Comparison of ENCODE assay signal across 22 mouse cellular contexts in genomic region chr10:127204589-127204988, GRCm38 (mm10). TPM values are rescaled to one million over a fixed set of nuclear protein-coding genes. Genes with fewer than 3 reads are reported as not detected.
DNase-seq lines count a peak whose midpoint lies in the region; ATAC-seq and TF ChIP-seq lines count a peak whose summit lies in the region.
"Had no signal": no experiment of that assay in that cellular context is flagged by ENCODE, and none has a peak within 500 bp of the region (broad histone marks: within the 10 kb centered on the region; RNA-seq: fewer than 3 reads in every experiment).

No protein-coding gene starts in this region.

- no peak for DNase-seq in lung, adult 2 months
- no peak for DNase-seq in liver, embryonic 13.5 days
- DNase-seq in left cerebral cortex, adult 9 months (ENCODE audit: low spot score in 2 of 2) = no peak
- no peak for DNase-seq in layer of hippocampus, postnatal 10 days (ENCODE audit: low spot score in 2 of 2)
- DNase-seq: adrenal gland, postnatal 14 days; cerebellum, adult 11 months; cerebellum, postnatal 25 days; kidney, adult 8-10 months; kidney, postnatal 14 days; right cerebral cortex, postnatal 4 days; thymus, adult 2 months had no signal

- no peaks in the 10 kb centered on the region for H3K27me3 ChIP-seq in erythroblast, embryonic 14.5 days (ENCODE audit: control insufficient read depth)
- H3K27me3 ChIP-seq in lung, embryonic 16.5 days (ENCODE audit: control insufficient read depth, insufficient read depth, low read depth, low read length) = no peaks in the 10 kb centered on the region
- no peaks in the 10 kb centered on the region for H3K27me3 ChIP-seq in liver, embryonic 13.5 days
- H3K27me3 ChIP-seq: embryonic facial prominence, embryonic 15.5 days; lung, embryonic 15.5 days; midbrain, embryonic 12.5 days; neural tube, embryonic 12.5 days had no signal

- peak overlapping the region; percentile 61 for H3K4me3 ChIP-seq in erythroblast, embryonic 14.5 days (replicated peaks)
- H3K4me3 ChIP-seq in lung, embryonic 16.5 days (ENCODE audit: low read length) = no peak overlapping the region
- no peak overlapping the region for H3K4me3 ChIP-seq in lung, adult 2 months (replicated peaks; ENCODE audit: extremely low read depth, low read depth, low read length)
- H3K4me3 ChIP-seq in liver, embryonic 13.5 days (replicated peaks) = peak overlapping the region; percentile 53
- H3K4me3 ChIP-seq: embryonic facial prominence, embryonic 15.5 days; layer of hippocampus, adult 2 months; left cerebral cortex, adult 2 months; lung, embryonic 15.5 days; midbrain, embryonic 12.5 days; neural tube, embryonic 12.5 days had no signal

- no peaks in the 10 kb centered on the region for H3K9me3 ChIP-seq in erythroblast, embryonic 14.5 days (ENCODE audit: control insufficient read depth, low read length)
- H3K9me3 ChIP-seq in lung, embryonic 16.5 days (ENCODE audit: control insufficient read depth, low read length) = no peaks in the 10 kb centered on the region
- no peaks in the 10 kb centered on the region for H3K9me3 ChIP-seq in liver, embryonic 13.5 days (replicated peaks)
- H3K9me3 ChIP-seq: embryonic facial prominence, embryonic 15.5 days; lung, embryonic 15.5 days; midbrain, embryonic 12.5 days; neural tube, embryonic 12.5 days had no signal

- H3K4me2 ChIP-seq in lung, embryonic 16.5 days (ENCODE audit: low read depth, low read length) = no peak overlapping the region
- peak overlapping the region; percentile 78 for H3K4me2 ChIP-seq in liver, embryonic 13.5 days
- H3K4me2 ChIP-seq: embryonic facial prominence, embryonic 15.5 days; hindbrain, embryonic 14.5 days; lung, embryonic 15.5 days; midbrain, embryonic 12.5 days; neural tube, embryonic 12.5 days had no signal

- no peak overlapping the region for H3K27ac ChIP-seq in lung, embryonic 16.5 days (ENCODE audit: low read length)
- peak overlapping the region; percentile 100 for H3K27ac ChIP-seq in liver, embryonic 13.5 days
- H3K27ac ChIP-seq: embryonic facial prominence, embryonic 15.5 days; hindbrain, embryonic 14.5 days; layer of hippocampus, adult 2 months; left cerebral cortex, adult 2 months; lung, embryonic 15.5 days; midbrain, embryonic 12.5 days; neural tube, embryonic 12.5 days had no signal

- ATAC-seq in erythroblast, adult 5-6 weeks (replicated peaks; ENCODE audit: low FRiP score, poor library complexity, severe bottlenecking) = no peak
- peak; percentile 67 for ATAC-seq in lung, embryonic 16.5 days (ENCODE audit: low read depth)
- ATAC-seq in liver, embryonic 13.5 days (ENCODE audit: low read depth) = peak; percentile 2; the same call in 1 of the 2 replicates
- ATAC-seq in megakaryocyte-erythroid progenitor cell, adult 5-6 weeks (replicated peaks; ENCODE audit: low FRiP score, low TSS enrichment, poor library complexity, severe bottlenecking) = peak; percentile 42

- H3K36me3 ChIP-seq in erythroblast, embryonic 14.5 days (ENCODE audit: control insufficient read depth) = peaks cover 100% of the 10 kb centered on the region
- H3K36me3 ChIP-seq in lung, embryonic 16.5 days (ENCODE audit: control insufficient read depth, insufficient read depth, low read length) = peaks cover 16% of the 10 kb centered on the region
- peaks cover 92% of the 10 kb centered on the region for H3K36me3 ChIP-seq in liver, embryonic 13.5 days

- no peak for TF ChIP-seq POLR2A in lung, adult 2 months (IDR thresholded peaks at IDR 0.05; ENCODE audit: borderline replicate concordance, extremely low read depth, low read depth, low read length)

- WGBS in lung, embryonic 16.5 days = 53% methylated on average over 5 of the region's 5 CpGs
- WGBS in lung, adult 2 months = 59% methylated on average over 5 of the region's 5 CpGs
- 29% methylated on average over 5 of the region's 5 CpGs for WGBS in liver, embryonic 13.5 days (ENCODE audit: insufficient replicate concordance)

- H3K4me1 ChIP-seq in erythroblast, embryonic 14.5 days (ENCODE audit: control insufficient read depth) = peaks cover 96% of the 10 kb centered on the region
- peaks cover 6% of the 10 kb centered on the region for H3K4me1 ChIP-seq in lung, embryonic 16.5 days (replicated peaks; ENCODE audit: control insufficient read depth, insufficient read depth, low read length)
- no peaks in the 10 kb centered on the region for H3K4me1 ChIP-seq in lung, adult 2 months (ENCODE audit: control insufficient read depth, insufficient read depth, low read length)
- peaks cover 94% of the 10 kb centered on the region for H3K4me1 ChIP-seq in liver, embryonic 13.5 days (replicated peaks)
- H3K4me1 ChIP-seq: neural tube, embryonic 12.5 days had no signal

- H3K9ac ChIP-seq in lung, embryonic 16.5 days (ENCODE audit: low read length) = no peak overlapping the region
- H3K9ac ChIP-seq in liver, embryonic 13.5 days = peak overlapping the region; percentile 81
- H3K9ac ChIP-seq: embryonic facial prominence, embryonic 15.5 days; hindbrain, embryonic 14.5 days; lung, embryonic 15.5 days; midbrain, embryonic 12.5 days; neural tube, embryonic 12.5 days had no signal

- no peak for TF ChIP-seq CTCF in lung, adult 2 months (IDR thresholded peaks at IDR 0.05; ENCODE audit: insufficient read depth, low read length)

RNA-seq across cellular contexts. Expression of gene Pip4k2c, which starts 6.8 kb away (rescaled TPM):
- 9.5 and 10.2 TPM in 2 replicates for polyA plus RNA-seq in erythroblast, embryonic 14.5 days (2012)
- total RNA-seq in erythroblast, adult 5-6 weeks (2015; ENCODE audit: low replicate concordance) = 11.3 and 13.3 TPM in 2 replicates
- total RNA-seq in erythroblast, adult 5-6 weeks (2017; ENCODE audit: low replicate concordance) = 19.6 and 25.6 TPM in 2 replicates
- 30.0 and 30.8 TPM in 2 replicates for polyA plus RNA-seq in lung, embryonic 16.5 days (2015; fragmentation: Nextera tagmentation; extraction: Ambion mirVana)
- 36.6 and 45.7 TPM in 2 replicates for polyA plus RNA-seq in lung, adult 2 months (2012; rRNA removed)
- 39.8 and 45.8 TPM in 2 replicates for polyA plus RNA-seq in liver, embryonic 13.5 days (2015; fragmentation: Nextera tagmentation; extraction: Ambion mirVana)
- 58.6 and 59.9 TPM in 2 replicates for total RNA-seq in megakaryocyte-erythroid progenitor cell, adult 5-6 weeks (2014; fragmentation: Nextera tagmentation)
- total RNA-seq in megakaryocyte-erythroid progenitor cell, adult 5-6 weeks (2017) = 28.0 and 35.3 TPM in 2 replicates
- total RNA-seq in layer of hippocampus, postnatal 10 days (2021) = 10 to 100 TPM; 38.3 to 38.4 TPM

RNA-seq across cellular contexts. Expression of gene Dtx3, which starts 9.1 kb away (rescaled TPM):
- 11.1 and 11.5 TPM in 2 replicates for polyA plus RNA-seq in erythroblast, embryonic 14.5 days (2012)
- 10.4 and 18.0 TPM in 2 replicates for total RNA-seq in erythroblast, adult 5-6 weeks (2015; ENCODE audit: low replicate concordance)
- total RNA-seq in erythroblast, adult 5-6 weeks (2017; ENCODE audit: low replicate concordance) = 8.4 and 9.4 TPM in 2 replicates
- 72.9 and 74.8 TPM in 2 replicates for polyA plus RNA-seq in lung, embryonic 16.5 days (2015; fragmentation: Nextera tagmentation; extraction: Ambion mirVana)
- 134 and 157 TPM in 2 replicates for polyA plus RNA-seq in lung, adult 2 months (2012; rRNA removed)
- polyA plus RNA-seq in liver, embryonic 13.5 days (2015; fragmentation: Nextera tagmentation; extraction: Ambion mirVana) = 16.8 and 19.3 TPM in 2 replicates
- 97.0 and 160 TPM in 2 replicates for total RNA-seq in megakaryocyte-erythroid progenitor cell, adult 5-6 weeks (2014; fragmentation: Nextera tagmentation)
- total RNA-seq in megakaryocyte-erythroid progenitor cell, adult 5-6 weeks (2017) = 28.5 and 29.5 TPM in 2 replicates
- 100 to 1,000 TPM; 187 to 203 TPM for total RNA-seq in layer of hippocampus, postnatal 10 days (2021)

RNA-seq across cellular contexts. Expression of gene Arhgef25, which starts 14.7 kb away (rescaled TPM):
- polyA plus RNA-seq in erythroblast, embryonic 14.5 days (2012) = 0.47 and 0.52 TPM in 2 replicates
- total RNA-seq in erythroblast, adult 5-6 weeks (2015; ENCODE audit: low replicate concordance) = 0.84 and 1.7 TPM in 2 replicates
- 2.2 and 2.7 TPM in 2 replicates for total RNA-seq in erythroblast, adult 5-6 weeks (2017; ENCODE audit: low replicate concordance)
- 60.3 and 65.0 TPM in 2 replicates for polyA plus RNA-seq in lung, embryonic 16.5 days (2015; fragmentation: Nextera tagmentation; extraction: Ambion mirVana)
- polyA plus RNA-seq in lung, adult 2 months (2012; rRNA removed) = 29.1 and 36.7 TPM in 2 replicates
- polyA plus RNA-seq in liver, embryonic 13.5 days (2015; fragmentation: Nextera tagmentation; extraction: Ambion mirVana) = 8.1 and 8.2 TPM in 2 replicates
- total RNA-seq in megakaryocyte-erythroid progenitor cell, adult 5-6 weeks (2014; fragmentation: Nextera tagmentation) = 22.7 and 46.0 TPM in 2 replicates
- total RNA-seq in megakaryocyte-erythroid progenitor cell, adult 5-6 weeks (2017) = 35.4 and 35.7 TPM in 2 replicates
- 100 to 1,000 TPM; 125 to 132 TPM for total RNA-seq in layer of hippocampus, postnatal 10 days (2021)

RNA-seq across cellular contexts. Expression of gene Slc26a10, which starts 24.1 kb away (rescaled TPM):
- not detected in 2 replicates for polyA plus RNA-seq in erythroblast, embryonic 14.5 days (2012)
- total RNA-seq in erythroblast, adult 5-6 weeks (2015; ENCODE audit: low replicate concordance) = not detected in 2 replicates
- 0.28 TPM in 1 of 2 replicates, not detected in the other for total RNA-seq in erythroblast, adult 5-6 weeks (2017; ENCODE audit: low replicate concordance)
- 0.88 and 1.1 TPM in 2 replicates for polyA plus RNA-seq in lung, embryonic 16.5 days (2015; fragmentation: Nextera tagmentation; extraction: Ambion mirVana)
- polyA plus RNA-seq in lung, adult 2 months (2012; rRNA removed) = 3.5 and 7.4 TPM in 2 replicates
- polyA plus RNA-seq in liver, embryonic 13.5 days (2015; fragmentation: Nextera tagmentation; extraction: Ambion mirVana) = 1.8 and 2.1 TPM in 2 replicates
- total RNA-seq in megakaryocyte-erythroid progenitor cell, adult 5-6 weeks (2014; fragmentation: Nextera tagmentation) = 1.8 TPM in 1 of 2 replicates, not detected in the other
- 1.8 TPM in 1 of 2 replicates, not detected in the other for total RNA-seq in megakaryocyte-erythroid progenitor cell, adult 5-6 weeks (2017)
- 1 to 10 TPM; 2.0 to 2.6 TPM for total RNA-seq in layer of hippocampus, postnatal 10 days (2021)

RNA-seq across cellular contexts. Expression of gene B4galnt1, which starts 39.6 kb away (rescaled TPM):
- 0.56 and 1.0 TPM in 2 replicates for polyA plus RNA-seq in erythroblast, embryonic 14.5 days (2012)
- 33.0 and 34.3 TPM in 2 replicates for total RNA-seq in erythroblast, adult 5-6 weeks (2015; ENCODE audit: low replicate concordance)
- total RNA-seq in erythroblast, adult 5-6 weeks (2017; ENCODE audit: low replicate concordance) = 8.1 and 17.6 TPM in 2 replicates
- 3.5 and 5.2 TPM in 2 replicates for polyA plus RNA-seq in lung, embryonic 16.5 days (2015; fragmentation: Nextera tagmentation; extraction: Ambion mirVana)
- polyA plus RNA-seq in lung, adult 2 months (2012; rRNA removed) = 70.8 and 81.2 TPM in 2 replicates
- 9.3 and 11.0 TPM in 2 replicates for polyA plus RNA-seq in liver, embryonic 13.5 days (2015; fragmentation: Nextera tagmentation; extraction: Ambion mirVana)
- total RNA-seq in megakaryocyte-erythroid progenitor cell, adult 5-6 weeks (2014; fragmentation: Nextera tagmentation) = 67.2 and 84.7 TPM in 2 replicates
- 18.5 and 23.3 TPM in 2 replicates for total RNA-seq in megakaryocyte-erythroid progenitor cell, adult 5-6 weeks (2017)
- total RNA-seq in layer of hippocampus, postnatal 10 days (2021) = 100 to 1,000 TPM; 107 to 116 TPM

Comparison
In these comparisons a context has a peak if more than half of its experiments do, and no peak if none do; other contexts are left out.
1. H3K4me3 ChIP-seq: peak in erythroblast, embryonic 14.5 days (single experiment) and liver, embryonic 13.5 days (single experiment); none in lung, embryonic 16.5 days (single experiment) and lung, adult 2 months (single experiment).